Mouse (Mus musculus) fat pad, adult 2 months (tissue): ENCODE data around the gene Ifnar1.

Source experiments
- DNase-seq: peaks from one replicate; pipeline ENCODE4 v3.0.0-alpha.2; 2011; ENCODE audit warnings: low read depth, low spot score; ENCODE audit errors: extremely low read depth

The Ifnar1 gene

GRCm38 (mm10) chr16:91459841-91460370 is 25.1 kb upstream of the Ifnar1 start:
- DNase-seq, result no peak

DNA sequence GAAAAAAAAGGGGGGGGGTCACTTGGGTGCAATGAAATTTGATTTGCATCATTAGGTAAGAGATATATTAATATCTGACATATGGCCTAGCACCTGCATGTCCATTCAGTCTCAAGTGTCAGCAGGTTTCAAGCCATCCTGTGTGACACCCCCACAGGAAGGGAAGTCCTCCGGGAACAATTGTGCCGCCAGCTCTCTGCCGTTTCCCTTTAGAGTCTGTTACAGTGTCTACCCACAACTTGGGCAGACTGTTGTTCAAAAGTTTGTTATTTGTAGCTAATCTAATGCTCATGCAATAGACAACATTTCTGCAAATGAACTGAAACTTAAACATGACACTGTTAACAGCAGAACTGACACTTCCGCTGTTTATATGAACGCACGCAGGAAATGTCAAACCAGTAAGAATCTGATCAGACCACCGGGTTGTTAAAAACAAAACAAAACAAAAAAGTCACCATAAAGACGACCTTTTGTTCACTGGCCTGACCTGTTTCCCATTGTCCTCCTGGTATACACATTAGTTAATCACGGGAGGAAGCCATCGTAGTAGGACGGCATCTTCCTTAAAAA is 23.9 kb upstream of the Ifnar1 start:
- DNase-seq, result no peak

DNA sequence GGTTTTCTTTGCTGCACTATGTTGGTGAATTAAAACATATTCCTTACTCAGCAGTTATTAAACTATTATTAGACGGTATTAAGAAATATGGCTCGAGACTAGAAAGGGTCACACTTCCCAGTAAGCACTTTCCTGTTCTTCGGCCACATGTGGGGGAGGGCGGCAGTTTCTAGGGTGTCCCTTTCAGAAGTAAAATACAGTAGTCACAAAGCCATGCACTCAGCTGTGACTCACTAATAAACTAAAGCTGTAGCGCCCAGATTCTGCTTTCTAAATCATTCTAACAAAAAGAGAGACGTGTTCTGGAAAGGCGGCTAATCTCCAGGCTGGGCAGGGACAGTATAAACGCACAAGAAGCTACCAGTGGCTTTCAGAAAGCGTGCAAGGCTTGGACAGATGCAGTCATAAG is 23.3 kb upstream of the Ifnar1 start:
- no peak for DNase-seq

DNA sequence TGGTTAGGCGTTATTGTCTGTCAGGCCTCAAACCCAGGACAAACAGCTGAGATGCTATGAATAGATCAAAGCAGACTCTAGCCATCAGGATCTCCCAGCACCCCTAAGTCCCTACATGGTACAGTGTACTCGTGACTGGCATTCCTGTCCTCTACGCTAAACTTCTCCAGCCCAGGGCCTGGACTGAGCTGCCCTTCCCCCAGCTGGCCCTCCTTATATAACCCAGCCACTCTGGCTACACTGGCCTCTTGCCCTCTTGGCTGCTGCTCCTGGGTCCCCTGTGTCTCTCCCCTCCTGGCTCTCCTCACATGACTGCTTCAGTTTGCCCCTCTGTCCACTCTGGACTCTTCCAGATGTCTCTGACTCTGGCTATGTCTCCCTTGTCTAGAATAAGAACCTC is 22.4 kb upstream of the Ifnar1 start:
- DNase-seq, result no peak

DNA sequence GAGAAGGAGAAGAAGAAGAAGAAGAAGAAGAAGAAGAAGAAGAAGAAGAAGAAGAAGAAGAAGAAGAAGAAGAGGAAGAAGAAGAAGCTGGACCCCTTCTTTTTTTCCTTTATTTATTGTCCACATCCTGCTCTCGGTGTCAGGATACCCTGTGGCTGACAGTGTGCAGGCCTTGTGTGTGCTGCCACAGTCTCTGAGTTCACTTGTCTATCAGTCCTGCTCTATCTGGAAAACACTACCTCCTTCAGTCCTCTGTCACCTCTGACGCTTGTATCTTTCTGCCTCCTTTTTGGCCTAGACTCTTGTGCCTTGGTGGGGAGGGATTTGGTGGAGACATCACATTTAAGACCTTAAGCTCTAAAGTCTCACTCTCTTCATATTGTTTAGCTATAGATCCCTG is 21.6 kb upstream of the Ifnar1 start:
- no peak for DNase-seq

GRCm38 (mm10) chr16:91463836-91464400 is 21.1 kb upstream of the Ifnar1 start:
- no peak for DNase-seq

DNA sequence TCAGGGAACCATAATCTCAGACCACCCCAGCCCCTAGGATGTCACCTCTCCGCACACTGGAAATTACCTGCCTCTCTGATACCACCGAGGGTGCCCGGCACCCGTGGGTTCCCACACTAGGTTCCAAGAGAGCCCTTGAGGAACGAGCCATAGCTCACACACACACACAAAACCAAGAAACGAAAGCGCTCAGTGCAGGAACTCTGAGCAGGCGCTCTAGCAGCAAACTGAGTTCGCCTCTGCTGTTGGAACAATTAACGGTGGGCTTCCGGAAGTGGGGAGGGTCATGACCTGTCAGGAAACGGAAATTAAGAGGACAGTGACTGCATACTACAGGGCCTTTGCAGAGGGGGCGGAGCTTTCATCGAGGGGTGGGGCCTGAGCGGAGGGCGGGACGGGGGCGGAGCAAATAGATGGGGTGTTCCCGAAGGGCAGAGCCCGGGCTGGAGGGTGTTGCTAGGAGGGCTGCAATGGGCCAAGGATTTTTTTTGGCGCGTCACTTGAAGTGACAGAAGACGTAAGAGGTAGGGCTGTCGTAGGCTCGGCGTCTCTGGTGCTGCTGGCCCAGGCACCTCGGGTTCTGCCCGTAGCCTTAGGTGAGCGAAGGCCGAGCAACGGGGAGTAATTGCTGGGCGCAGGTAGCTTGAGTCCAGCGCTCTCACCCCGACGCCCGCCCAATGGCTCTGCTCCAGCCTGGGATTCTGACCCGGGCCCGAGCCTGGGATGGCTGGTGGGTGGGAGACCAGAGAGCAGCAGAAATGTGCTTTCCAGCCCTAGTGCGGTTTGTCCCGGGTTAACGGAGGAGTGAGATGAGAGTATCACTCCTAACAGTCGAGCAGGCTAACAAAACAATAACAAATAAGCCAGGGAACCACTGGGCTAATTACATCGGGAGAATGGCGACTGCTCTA is 20.2 kb upstream of the Ifnar1 start:
- DNase-seq, result no peak

DNA sequence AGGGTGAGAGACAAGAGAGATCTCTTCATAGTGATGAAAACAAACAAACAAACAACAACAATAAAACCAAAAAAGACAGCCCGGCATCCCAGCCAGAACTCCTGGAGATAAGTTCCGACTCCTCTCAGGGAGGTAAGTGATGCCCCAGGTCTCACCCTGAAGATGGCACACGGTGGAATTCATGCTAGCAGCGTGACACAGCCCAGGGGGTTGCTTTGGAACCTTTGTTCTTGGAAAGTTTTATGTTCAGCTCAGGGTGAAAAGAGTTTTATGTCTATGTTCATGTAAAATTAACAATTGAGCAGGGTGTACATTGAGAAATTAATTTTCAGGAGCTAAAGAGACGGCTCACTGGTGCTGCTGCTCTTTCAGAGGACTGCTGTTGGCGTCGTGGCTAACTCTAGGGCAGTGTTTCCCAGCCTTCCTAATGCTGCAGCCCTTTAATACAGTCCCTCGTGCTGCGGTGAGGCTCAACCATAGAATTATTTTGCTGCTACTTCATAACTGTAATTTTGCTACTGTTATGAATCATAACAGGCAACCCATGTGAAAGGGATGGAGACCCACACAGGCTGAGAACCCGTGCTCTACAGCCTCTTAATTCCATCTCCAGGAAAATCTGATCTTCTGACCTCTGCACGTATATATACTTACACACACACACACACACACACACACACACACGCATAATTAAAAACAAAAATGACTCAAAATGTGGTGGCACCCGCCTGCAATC is 19.4 kb upstream of the Ifnar1 start:
- no peak for DNase-seq

- DNase-seq, result no peak
These were observed 18.5 kb upstream of the Ifnar1 start for GRCm38 (mm10) chr16:91466566-91466965.

DNA sequence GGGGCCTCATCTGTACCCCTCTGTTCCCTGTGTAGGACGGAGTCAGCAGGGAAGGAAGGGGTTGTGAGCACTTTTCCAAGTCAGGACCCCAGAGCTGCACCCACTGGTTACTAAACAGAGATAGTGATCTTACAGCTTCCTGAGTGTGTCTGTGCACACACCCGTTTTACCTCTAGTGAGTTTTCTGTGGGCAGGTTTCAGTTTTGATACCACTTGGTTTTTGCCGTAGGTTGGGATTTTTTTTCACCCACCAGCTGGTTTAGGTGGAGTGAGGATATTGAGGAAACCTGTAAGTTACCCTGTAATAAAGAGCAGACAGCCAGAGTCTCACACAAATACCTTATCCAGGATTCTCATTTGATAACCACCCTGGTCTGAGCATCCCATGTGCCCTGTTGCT is 14.6 kb upstream of the Ifnar1 start:
- no peak for DNase-seq

GRCm38 (mm10) chr16:91471481-91471880 is 13.6 kb upstream of the Ifnar1 start:
- DNase-seq, result no peak

GRCm38 (mm10) chr16:91475753-91476152 is 9.3 kb upstream of the Ifnar1 start:
- DNase-seq, result no peak

- no peak for DNase-seq
These were observed 7.0 kb upstream of the Ifnar1 start for GRCm38 (mm10) chr16:91478067-91478466.

DNA sequence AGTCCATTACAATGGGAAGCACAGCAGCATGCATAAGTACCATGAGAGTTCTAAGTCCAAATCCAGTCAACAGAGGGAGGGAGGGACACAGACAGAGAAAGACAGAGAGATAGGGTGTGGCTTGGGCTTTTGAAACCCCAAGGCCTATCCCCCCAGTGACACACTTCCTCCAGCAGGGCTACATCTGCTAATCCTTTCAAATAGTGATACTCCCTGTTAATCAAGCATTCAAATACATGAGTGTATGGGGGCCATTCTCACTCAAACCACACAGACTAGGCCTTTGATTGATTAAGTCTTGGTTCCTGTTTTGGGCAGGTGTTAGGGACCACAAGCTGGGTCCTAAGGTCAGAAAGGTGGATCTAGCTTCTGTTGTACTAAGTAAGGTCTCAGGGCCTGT is 4.5 kb upstream of the Ifnar1 start:
- no peak for DNase-seq

- no peak for DNase-seq
These were observed 651 bp upstream of the Ifnar1 start for GRCm38 (mm10) chr16:91484387-91484786.

- no peak for DNase-seq
These were observed 803 bp downstream of the Ifnar1 start for GRCm38 (mm10) chr16:91485841-91486240.

- DNase-seq, result no peak
These were observed 3.0 kb downstream of the Ifnar1 start for GRCm38 (mm10) chr16:91488066-91488465.

DNA sequence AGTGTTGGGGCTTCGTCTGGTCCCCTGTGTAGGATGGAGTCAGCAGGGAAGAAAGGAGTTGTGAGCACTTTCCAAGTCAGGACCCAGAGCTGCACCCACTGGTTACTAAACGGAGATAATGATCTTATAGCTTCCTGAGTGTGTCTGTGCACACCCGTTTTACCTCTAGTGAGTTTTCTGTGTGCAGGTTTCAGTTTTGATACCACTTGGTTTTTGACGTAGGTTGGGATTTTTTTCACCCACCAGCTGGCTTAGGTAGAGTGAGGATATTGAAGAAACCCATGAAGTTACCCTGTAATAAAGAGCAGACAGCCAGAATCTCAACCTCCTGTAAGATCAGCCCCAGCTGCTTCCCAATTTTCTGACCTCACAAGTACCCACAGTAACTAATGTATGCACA is 5.9 kb downstream of the Ifnar1 start:
- DNase-seq, result no peak

DNA sequence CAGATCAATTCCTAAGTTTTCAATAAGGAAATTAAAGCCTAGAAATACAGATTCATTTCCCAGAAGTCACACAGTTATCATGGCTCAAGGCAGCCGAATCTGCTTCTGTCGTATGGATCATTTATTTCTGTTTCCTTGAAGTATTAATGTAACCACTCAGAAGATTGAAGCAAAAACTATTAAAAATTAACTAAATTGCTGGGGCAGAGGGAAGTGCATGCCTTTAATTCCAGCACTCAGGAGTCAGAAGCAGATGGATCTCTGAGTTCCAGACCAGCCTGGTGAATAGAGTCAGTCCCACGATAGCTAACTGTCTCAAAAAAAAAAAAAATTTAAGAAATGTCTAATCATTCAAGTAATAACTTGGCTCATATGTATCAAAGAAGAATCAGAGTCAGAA is 6.4 kb downstream of the Ifnar1 start:
- no peak for DNase-seq

DNA sequence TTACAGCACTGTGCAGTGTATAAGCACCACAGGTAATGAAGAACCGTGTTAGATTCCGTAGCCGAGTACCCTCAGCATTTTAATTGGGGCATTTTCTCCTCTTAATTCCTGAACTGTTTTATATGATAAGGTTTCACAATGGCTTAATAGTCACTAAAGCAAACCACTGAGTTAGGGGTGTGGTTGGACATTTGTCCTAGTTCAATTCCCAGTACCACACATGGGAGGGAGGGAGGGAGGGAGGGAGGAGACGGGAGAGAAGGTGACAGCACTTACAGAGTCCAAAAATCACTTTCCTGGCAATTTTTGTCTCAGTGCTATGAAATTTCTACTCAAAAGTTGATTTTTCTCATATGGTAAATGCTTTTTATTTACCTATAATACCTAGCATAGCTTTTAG is 10.5 kb downstream of the Ifnar1 start:
- DNase-seq, result no peak

GRCm38 (mm10) chr16:91496206-91496605 is 11.2 kb downstream of the Ifnar1 start:
- DNase-seq, result no peak
